Mouse (Mus musculus) lung, embryonic 15.5 days (tissue): ENCODE data around the gene Atoh8. TPM values are rescaled to one million over a fixed set of nuclear protein-coding genes. Genes with fewer than 3 reads are reported as not detected.

ENCODE experiments used
- ATAC-seq: fragments of 200-750 bp; cut with Nextera tagmentation; 2 replicates; pipeline ENCODE4 v1.8.0; 2017; ENCODE audit warnings: moderate number of reproducible peaks, borderline replicate concordance; ENCODE audit not compliant: low FRiP score, low TSS enrichment; ENCODE audit errors: extremely low read depth
- H3K27ac ChIP-seq: fragments of 300-500 bp; sonication (generic); 2 replicates; pipeline ENCODE4 v1.5.1; 2015; ENCODE audit warnings: moderate library complexity, mild to moderate bottlenecking, inconsistent platforms
- H3K27me3 ChIP-seq: fragments of 300-500 bp; sonication (generic); 2 replicates; pipeline ENCODE4 v1.6.1; 2015; ENCODE audit warnings: inconsistent platforms
- H3K36me3 ChIP-seq: fragments of 300-500 bp; sonication (generic); 2 replicates; pipeline ENCODE4 v1.6.1; 2015; ENCODE audit warnings: inconsistent platforms
- H3K4me1 ChIP-seq: fragments of 300-500 bp; sonication (generic); 2 replicates; pipeline ENCODE4 v1.6.1; 2015; ENCODE audit warnings: inconsistent platforms
- H3K4me2 ChIP-seq: fragments of 300-500 bp; sonication (generic); 2 replicates; pipeline ENCODE4 v1.6.1; 2015; ENCODE audit warnings: inconsistent platforms, mild to moderate bottlenecking, moderate library complexity
- H3K4me3 ChIP-seq: fragments of 300-500 bp; sonication (generic); 2 replicates; pipeline ENCODE4 v1.5.1; 2015; ENCODE audit warnings: mild to moderate bottlenecking, inconsistent platforms
- H3K9ac ChIP-seq: fragments of 300-500 bp; sonication (generic); 2 replicates; pipeline ENCODE4 v1.6.1; 2015; ENCODE audit warnings: inconsistent platforms
- H3K9me3 ChIP-seq: fragments of 300-500 bp; sonication (generic); 2 replicates; pipeline ENCODE4 v1.6.1; 2016; ENCODE audit warnings: inconsistent platforms
- WGBS: fragments of 180-500 bp; shearing (Covaris S2); methylation state at CpG from one replicate; pipeline ENCODE4 v1.1.7; 2015; 5-methylcytosine and 5-hydroxymethylcytosine counted together
- polyA plus RNA-seq: library from polyadenylated mRNA; unstranded; fragments of >200 nt; fragmentation: Nextera tagmentation; extraction: Ambion mirVana; gene quantifications from 2 replicates; pipeline ENCODE4 v1.2.1, GENCODE M21; 2015

The Atoh8 gene
- polyA plus RNA-seq, 1 experiment from 2014 or later, result 27.8 TPM

DNA sequence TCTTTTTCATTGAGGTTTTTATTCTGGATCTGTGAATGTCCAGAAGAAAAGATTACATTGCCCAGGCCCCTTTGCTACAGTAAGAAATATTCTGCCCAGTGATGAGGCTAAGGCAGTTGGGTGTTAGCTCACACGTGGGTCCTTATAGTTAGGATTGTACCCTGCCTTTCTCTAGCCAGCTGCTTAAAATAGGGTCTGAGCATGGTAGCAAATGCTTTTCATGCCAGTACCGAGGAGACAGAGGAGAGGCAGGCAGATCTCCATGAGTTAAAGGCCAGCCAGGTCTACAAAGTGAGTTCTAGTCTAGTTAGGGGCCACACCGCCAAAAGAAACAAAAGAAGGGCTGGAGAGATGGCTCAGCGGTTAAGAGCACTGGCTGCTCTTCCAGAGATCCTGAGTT lies 17.8 kb upstream of the Atoh8 start:
- ATAC-seq, result no peak
- 77% methylated on average over 4 of the region's 4 CpGs for WGBS
- Histone ChIP-seq H3K4me1 (peaks cover 13% of the 10 kb centered on the region; the same call in 1 of the 2 replicates), H3K36me3 (no peaks in the 10 kb centered on the region), H3K27me3 (no peaks in the 10 kb centered on the region), H3K27ac (no peak overlapping the region), H3K4me2 (no peak overlapping the region), H3K9ac (no peak overlapping the region), H3K9me3 (no peaks in the 10 kb centered on the region), H3K4me3 (no peak overlapping the region)

DNA sequence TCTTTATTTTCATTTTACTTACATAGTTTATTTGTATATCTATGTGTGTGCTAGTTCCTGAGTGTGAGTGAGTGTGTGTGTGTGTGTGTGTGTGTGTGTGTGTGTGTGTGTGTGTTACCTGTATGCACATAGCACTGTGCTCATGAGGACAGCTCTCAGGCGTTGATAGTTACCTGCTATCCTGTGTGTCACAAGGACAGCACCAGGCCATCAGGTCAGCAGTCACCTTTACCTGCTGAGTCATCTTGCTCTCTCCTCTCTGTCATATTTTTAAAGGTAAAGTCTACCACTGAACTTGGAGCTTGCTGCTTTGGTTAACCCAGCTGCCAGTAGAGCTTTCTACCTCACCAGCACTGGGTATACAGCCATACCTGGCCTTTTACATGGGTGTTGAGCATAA lies 17.1 kb upstream of the Atoh8 start:
- Histone ChIP-seq H3K27me3 (no peaks in the 10 kb centered on the region), H3K9me3 (no peaks in the 10 kb centered on the region)

DNA sequence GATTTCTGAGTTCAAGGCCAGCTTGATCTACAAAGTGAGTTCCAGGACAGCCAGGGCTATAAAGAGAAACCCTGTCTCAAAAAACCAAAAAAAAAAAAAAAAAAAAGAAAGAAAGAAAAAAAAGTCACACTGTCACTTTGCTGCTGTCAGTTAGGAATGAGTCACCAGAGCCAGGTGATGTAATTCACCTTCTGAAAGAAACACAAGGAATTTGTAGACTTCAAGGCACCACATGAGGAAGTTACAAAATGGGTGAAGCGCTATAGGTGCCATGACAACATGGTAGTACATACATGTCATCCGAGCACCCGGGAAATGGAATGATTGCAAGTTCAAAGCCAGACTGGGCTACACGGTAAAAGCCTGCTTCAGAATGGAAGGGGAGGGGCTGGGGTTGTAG lies 14.6 kb upstream of the Atoh8 start:
- ATAC-seq, result no peak
- H3K36me3 ChIP-seq, result no peaks in the 10 kb centered on the region
- no peak overlapping the region for H3K4me3 ChIP-seq
- no peaks in the 10 kb centered on the region for H3K9me3 ChIP-seq
- H3K27ac ChIP-seq, result no peak overlapping the region
- no peak overlapping the region for H3K9ac ChIP-seq
- H3K27me3 ChIP-seq, result no peaks in the 10 kb centered on the region
- peaks cover 39% of the 10 kb centered on the region for H3K4me1 ChIP-seq
- WGBS, result 81% methylated on average over 4 of the region's 4 CpGs
- no peak overlapping the region for H3K4me2 ChIP-seq

More for the DNA sequence above, 17.1 kb upstream of the Atoh8 start:
- no peak overlapping the region for H3K4me3 ChIP-seq
- no peak overlapping the region for H3K27ac ChIP-seq
- 69% methylated on average over 1 of the region's 1 CpGs for WGBS
- H3K4me2 ChIP-seq, result no peak overlapping the region
- H3K4me1 ChIP-seq, result peaks cover 20% of the 10 kb centered on the region; the same call in 1 of the 2 replicates
- no peak overlapping the region for H3K9ac ChIP-seq
- no peaks in the 10 kb centered on the region for H3K36me3 ChIP-seq
- no peak for ATAC-seq

DNA sequence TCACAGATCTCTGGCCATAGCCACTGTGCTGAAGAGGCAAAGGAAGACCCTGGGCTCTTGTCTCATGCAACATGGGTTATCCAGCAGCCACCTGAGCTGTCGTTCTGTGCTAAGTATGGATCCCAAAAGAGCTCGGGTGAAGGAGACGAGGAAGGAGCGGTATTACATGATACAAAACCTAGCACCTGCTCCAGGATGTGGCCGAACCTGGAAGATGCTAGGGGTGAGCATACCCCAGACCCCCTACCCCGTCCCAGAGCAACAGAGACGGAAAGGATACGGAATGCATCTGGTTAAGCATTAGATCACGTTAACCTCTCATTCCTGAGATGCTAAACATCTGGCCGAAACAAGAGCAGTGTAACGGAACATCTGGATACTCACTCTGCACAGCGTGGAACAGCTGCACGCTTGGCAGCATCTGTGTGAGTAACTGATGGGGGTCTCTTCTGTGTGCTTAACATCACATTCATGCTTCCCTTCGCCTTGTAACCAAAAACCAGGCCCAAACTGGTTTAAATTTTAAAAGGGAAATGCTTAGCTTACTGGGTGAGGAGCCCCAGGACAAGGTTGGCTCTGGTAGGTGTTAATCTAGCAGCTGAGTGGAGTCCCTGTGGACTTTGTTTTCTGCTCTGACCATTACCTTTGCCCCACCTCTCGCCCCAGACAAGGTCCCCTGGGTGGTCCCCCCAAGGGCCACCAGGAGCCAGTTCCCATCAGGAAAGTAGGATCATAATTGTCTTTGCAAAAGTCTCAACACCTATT lies 13.0 kb upstream of the Atoh8 start:
- no peak for ATAC-seq
- H3K27me3 ChIP-seq, result no peaks in the 10 kb centered on the region
- peaks cover 50% of the 10 kb centered on the region for H3K4me1 ChIP-seq
- no peak overlapping the region for H3K4me3 ChIP-seq
- 59% methylated on average over 15 of the region's 15 CpGs for WGBS
- no peaks in the 10 kb centered on the region for H3K36me3 ChIP-seq
- H3K27ac ChIP-seq, result no peak overlapping the region
- no peak overlapping the region; the same call in 1 of the 2 replicates for H3K9ac ChIP-seq
- H3K4me2 ChIP-seq, result no peak overlapping the region
- H3K9me3 ChIP-seq, result no peaks in the 10 kb centered on the region

DNA sequence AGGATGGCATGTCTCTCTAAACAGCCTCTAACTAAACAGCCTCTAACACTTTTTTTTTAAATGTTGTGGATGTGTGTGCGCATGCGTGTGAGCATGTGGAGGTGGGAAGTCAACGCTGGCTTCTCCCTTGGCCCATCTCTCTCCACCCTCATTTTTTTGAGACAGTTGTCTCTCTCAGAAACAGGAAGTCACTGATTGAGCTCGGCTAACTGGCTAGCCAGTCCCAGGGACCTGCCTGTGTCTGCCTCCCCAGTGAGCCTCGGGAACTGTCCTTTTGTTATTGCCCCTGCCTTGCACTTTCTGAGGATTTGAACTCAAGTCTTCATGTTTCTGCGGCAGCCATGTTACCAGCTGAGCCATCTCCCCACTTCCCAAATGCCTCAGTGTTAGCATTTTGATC lies 10.9 kb upstream of the Atoh8 start:
- Histone ChIP-seq H3K27me3 (no peaks in the 10 kb centered on the region), H3K4me1 (peaks cover 70% of the 10 kb centered on the region), H3K4me3 (no peak overlapping the region), H3K9ac (no peak overlapping the region), H3K9me3 (no peaks in the 10 kb centered on the region), H3K4me2 (no peak overlapping the region), H3K27ac (peak overlapping the region; percentile 98), H3K36me3 (no peaks in the 10 kb centered on the region)
- no peak for ATAC-seq
- WGBS, result 66% methylated on average over 6 of the region's 6 CpGs

DNA sequence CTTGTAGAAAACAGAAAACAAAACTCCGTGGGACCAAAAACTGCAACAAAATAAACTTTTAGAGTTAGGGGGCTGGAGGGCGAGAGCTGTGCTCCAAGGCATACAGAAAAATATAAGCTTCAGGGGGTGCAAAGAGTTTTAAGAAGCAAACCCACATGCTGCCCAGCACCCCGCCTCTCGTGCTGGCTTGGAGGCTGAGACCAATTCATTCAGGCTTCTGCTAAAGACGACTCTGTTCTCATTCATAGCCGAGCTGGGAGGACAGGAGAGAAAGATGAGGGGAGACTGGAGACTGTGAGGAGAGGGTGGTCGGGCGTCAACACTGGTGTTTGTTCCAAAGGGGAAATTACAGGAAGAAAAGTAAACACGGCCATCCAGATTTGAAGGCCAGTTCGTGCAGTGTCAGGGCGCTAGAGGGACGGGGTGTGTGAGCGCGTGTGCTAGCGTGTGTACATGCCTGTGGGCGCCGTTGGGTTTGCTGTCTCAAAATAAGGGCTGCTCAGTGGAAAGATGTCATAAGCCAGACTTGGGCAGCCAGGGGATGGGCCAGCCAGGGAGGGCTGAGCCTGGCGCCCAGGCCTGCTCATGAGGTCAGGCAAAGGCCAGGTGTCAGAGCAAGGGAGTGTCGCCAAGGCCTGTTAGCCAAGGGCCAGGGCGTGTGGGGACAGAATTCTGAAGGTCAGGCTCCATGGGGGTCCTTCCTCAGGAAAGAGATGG lies 9.3 kb upstream of the Atoh8 start:
- no peaks in the 10 kb centered on the region for H3K9me3 ChIP-seq
- H3K9ac ChIP-seq, result no peak overlapping the region; the same call in 1 of the 2 replicates
- peak; percentile 66 for ATAC-seq
- no peaks in the 10 kb centered on the region for H3K36me3 ChIP-seq
- peak overlapping the region; percentile 98 for H3K27ac ChIP-seq
- H3K4me3 ChIP-seq, result no peak overlapping the region
- peak overlapping the region; percentile 32 for H3K4me2 ChIP-seq
- H3K4me1 ChIP-seq, result peaks cover 83% of the 10 kb centered on the region
- WGBS, result 21% methylated on average over 20 of the region's 20 CpGs
- H3K27me3 ChIP-seq, result peaks cover 3% of the 10 kb centered on the region; the same call in 1 of the 2 replicates

DNA sequence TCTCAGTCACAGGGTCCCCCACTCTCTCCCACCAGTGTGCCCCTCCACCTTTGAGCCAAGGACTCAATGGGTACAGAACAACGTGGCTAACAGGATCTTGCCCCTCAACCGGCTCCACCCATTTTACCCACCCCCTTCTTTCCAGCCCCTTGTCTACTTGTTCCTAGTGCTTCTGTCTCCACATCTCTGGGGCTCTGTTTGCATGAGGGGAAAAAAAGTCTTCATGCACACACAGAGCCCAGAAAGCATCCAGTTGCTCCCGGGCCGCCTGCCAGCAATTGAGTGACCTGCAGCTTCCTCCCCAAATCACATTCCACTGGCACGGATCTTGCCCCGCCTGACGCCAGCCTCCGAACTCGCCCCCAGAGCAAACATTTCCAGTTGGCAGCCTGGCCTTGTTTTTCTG lies 8.8 kb upstream of the Atoh8 start:
- H3K27ac ChIP-seq, result peak overlapping the region; percentile 98
- no peaks in the 10 kb centered on the region for H3K36me3 ChIP-seq
- WGBS, result 2% methylated on average over 9 of the region's 9 CpGs
- H3K9me3 ChIP-seq, result no peaks in the 10 kb centered on the region
- H3K27me3 ChIP-seq, result peaks cover 5% of the 10 kb centered on the region; the same call in 1 of the 2 replicates
- H3K4me1 ChIP-seq, result peaks cover 89% of the 10 kb centered on the region
- peak overlapping the region; percentile 32 for H3K4me2 ChIP-seq
- peak; percentile 74 for ATAC-seq
- H3K9ac ChIP-seq, result no peak overlapping the region
- H3K4me3 ChIP-seq, result no peak overlapping the region

DNA sequence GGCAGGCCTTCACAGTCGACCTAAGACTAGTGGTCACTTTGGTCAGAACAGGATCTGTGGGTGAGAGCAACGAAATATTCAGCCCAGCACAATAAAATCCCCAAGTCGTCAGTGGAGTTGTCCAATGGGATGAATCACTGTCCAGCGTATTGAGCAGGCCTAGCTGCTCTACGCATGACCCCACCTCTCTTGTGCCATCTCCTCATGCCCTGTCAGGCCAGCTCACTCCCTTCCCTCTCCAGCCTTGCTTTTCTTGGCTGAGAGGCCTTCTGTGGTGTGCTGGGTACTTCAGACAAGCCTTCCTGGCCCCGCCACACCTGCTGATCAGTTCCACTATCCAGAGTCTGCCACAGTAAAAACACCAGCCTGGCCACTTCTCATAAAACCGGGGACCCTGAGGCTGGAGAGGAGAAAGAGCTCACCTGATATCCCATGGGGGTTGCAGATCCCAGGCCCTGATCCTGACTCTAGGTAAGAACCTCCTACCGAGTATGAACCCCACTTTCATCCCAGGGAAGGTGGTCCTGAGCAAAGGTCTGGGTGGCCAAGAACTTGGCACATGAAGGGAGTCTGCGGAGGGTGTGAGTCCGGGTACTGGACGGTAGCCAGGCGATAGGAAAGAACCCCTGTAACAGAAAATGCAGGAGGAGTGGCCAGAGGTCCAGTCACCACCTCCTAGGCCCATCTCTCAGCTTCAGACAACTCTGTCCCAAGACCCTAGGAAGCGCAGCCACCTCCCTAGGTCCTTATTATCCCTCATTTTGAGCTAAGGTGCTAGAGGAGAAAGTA lies 7.3 kb upstream of the Atoh8 start:
- H3K9ac ChIP-seq, result no peak overlapping the region
- H3K27ac ChIP-seq, result peak overlapping the region; percentile 98
- H3K9me3 ChIP-seq, result no peaks in the 10 kb centered on the region
- ATAC-seq, result no peak
- no peak overlapping the region for H3K4me3 ChIP-seq
- no peaks in the 10 kb centered on the region for H3K36me3 ChIP-seq
- H3K4me1 ChIP-seq, result peaks cover 87% of the 10 kb centered on the region
- 67% methylated on average over 13 of the region's 13 CpGs for WGBS
- H3K4me2 ChIP-seq, result no peak overlapping the region
- peaks cover 9% of the 10 kb centered on the region; the same call in 1 of the 2 replicates for H3K27me3 ChIP-seq

DNA sequence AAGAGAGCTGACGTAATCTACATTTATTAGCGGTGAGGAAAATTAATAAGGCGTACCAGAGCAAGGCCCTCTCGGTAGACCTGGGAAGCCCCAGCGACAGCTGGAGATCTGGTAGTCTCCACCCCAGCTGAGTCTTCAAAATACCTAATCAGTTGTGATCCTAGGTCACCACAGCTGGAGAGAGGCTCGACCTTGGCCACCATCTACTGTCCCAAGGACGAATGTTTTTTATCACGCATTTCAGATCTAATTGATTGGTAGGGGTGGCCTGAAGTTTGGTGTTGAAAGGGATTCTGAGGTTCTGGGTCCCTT lies 6.4 kb upstream of the Atoh8 start:
- Histone ChIP-seq H3K27ac (peak overlapping the region; percentile 73; the same call in 1 of the 2 replicates), H3K4me2 (no peak overlapping the region)
- 26% methylated on average over 8 of the region's 8 CpGs for WGBS

DNA sequence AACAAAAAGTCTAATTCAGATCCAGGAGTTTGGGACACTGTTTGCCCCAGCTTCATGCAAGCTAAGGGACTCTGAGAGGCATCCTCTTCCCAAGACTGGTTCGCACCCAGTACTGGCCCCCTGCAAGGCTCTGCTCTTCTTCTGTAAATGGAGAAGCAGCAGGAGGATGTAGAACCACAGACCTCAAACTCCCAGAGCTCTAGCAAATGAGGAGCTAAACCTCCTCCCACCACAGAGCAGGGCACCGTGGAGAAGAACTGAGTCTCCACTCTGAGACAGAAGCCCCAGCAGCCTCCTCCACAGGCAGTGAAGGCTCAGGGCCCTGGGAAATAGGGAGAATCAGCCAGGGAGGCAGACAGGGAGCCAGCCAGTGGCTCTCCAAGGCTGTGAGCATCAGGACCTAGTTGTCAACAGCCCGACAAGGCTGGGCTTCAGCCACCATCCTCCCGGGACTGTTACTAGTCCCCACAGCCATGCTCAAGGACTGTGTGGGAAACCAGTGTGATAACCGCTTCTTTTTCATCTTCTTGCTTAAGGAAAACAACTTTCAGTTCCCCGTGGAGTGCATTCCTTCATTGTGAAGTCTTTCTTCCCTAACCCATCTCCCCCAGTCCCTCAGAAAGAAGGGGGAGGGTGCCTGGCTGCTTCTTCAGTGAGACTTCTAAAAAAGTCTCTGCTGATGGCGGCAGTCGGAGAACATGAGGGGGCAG lies 5.9 kb upstream of the Atoh8 start:
- ATAC-seq, result no peak
- H3K9me3 ChIP-seq, result no peaks in the 10 kb centered on the region
- no peak overlapping the region for H3K4me3 ChIP-seq
- peaks cover 19% of the 10 kb centered on the region; the same call in 1 of the 2 replicates for H3K27me3 ChIP-seq
- no peaks in the 10 kb centered on the region for H3K36me3 ChIP-seq
- no peak overlapping the region for H3K9ac ChIP-seq
- 20% methylated on average over 8 of the region's 8 CpGs for whole genome bisulfite sequencing
- no peak overlapping the region for H3K4me2 ChIP-seq
- H3K4me1 ChIP-seq, result peaks cover 85% of the 10 kb centered on the region
- peak overlapping the region; percentile 73 for H3K27ac ChIP-seq

More for the DNA sequence above, 6.4 kb upstream of the Atoh8 start:
- no peaks in the 10 kb centered on the region for H3K36me3 ChIP-seq
- H3K9me3 ChIP-seq, result no peaks in the 10 kb centered on the region
- ATAC-seq, result no peak
- H3K4me1 ChIP-seq, result peaks cover 85% of the 10 kb centered on the region
- no peak overlapping the region for H3K9ac ChIP-seq
- H3K27me3 ChIP-seq, result peaks cover 13% of the 10 kb centered on the region; the same call in 1 of the 2 replicates
- no peak overlapping the region for H3K4me3 ChIP-seq

DNA sequence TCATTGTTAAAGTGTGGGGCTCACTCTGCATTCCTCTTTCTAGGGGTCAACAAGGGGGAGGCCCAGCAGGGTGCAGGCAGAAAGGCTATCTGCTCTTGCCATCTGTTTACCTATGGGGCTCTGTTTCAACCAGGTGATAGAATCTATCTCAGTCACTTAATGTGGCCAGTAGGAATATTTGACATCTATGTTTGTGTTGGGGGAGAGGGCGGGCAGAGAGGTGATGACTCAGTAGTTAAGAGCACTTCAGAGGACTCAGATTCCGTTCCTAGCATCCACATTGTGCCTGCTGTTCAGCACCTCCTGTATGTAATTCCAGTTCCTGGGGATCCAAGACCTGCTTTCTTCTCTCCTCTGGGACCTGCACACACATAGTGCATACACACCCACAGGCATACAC lies 4.7 kb upstream of the Atoh8 start:
- 69% methylated on average over 2 of the region's 2 CpGs for WGBS

More for the DNA sequence above, 4.7 kb upstream of the Atoh8 start:
- Histone ChIP-seq H3K36me3 (no peaks in the 10 kb centered on the region), H3K27ac (peak overlapping the region; percentile 48), H3K4me1 (peaks cover 81% of the 10 kb centered on the region), H3K9me3 (no peaks in the 10 kb centered on the region), H3K4me2 (no peak overlapping the region), H3K9ac (no peak overlapping the region), H3K4me3 (no peak overlapping the region), H3K27me3 (peaks cover 23% of the 10 kb centered on the region; the same call in 1 of the 2 replicates)
- ATAC-seq, result no peak
